In the genomic region with DNA sequence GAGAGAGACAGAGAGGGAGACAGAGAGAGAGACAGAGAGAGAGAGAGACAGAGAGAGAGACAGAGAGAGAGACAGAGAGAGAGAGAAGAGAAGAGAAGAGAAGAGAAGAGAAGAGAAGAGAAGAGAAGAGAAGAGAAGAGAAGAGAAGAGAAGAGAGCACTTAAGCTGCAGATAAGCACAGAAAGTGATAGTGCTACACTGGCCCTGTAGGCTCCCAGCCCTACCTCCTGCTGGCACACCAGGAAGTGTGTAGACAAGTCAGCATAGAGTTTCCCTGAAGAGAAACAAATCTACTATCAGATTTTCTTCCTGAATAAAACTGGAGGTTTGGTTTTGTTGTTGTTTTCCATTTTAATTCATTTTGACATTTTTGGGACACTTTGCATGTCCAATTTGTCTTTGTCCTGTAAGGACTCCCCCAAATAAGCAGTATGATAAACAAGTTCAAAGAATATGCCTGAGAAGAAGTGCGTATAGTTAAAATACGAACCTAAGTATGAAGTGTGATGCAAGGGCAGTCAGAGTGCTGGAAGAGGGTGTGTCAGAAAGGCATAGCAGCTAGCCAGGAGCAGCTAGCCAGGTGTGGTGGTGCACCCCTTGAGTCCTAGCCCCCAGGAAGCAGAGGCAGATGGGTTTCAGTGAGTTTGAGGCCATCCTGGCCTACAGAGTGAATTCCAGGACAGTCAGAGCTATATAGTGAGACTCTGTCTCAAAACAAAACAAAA, we compare ENCODE assay signal across 14 mouse cellular contexts. TPM values are rescaled to one million over a fixed set of nuclear protein-coding genes. Genes with fewer than 3 reads are reported as not detected.
DNase-seq lines count a peak whose midpoint lies in the region; ATAC-seq and TF ChIP-seq lines count a peak whose summit lies in the region.
"Had no signal": no experiment of that assay in that cellular context is flagged by ENCODE, and none has a peak within 500 bp of the region (broad histone marks: within the 10 kb centered on the region; RNA-seq: fewer than 3 reads in every experiment).

No protein-coding gene starts in this region.

- 71% methylated on average over 2 of the region's 2 CpGs for WGBS in kidney, postnatal 0 days
- 51% methylated on average over 2 of the region's 2 CpGs for WGBS in intestine, postnatal 0 days
- WGBS in hindbrain, embryonic 12.5 days: 88% methylated on average over 2 of the region's 2 CpGs

- H3K4me2 ChIP-seq in kidney, postnatal 0 days (ENCODE audit: low read length): no peak overlapping the region
- H3K4me2 ChIP-seq in intestine, postnatal 0 days (replicated peaks; ENCODE audit: low read depth): no peak overlapping the region
- H3K4me2 ChIP-seq in hindbrain, embryonic 12.5 days (replicated peaks): no peak overlapping the region
- H3K4me2 ChIP-seq: hindbrain, embryonic 14.5 days; neural tube, embryonic 12.5 days had no signal

- no peak overlapping the region for H3K9ac ChIP-seq in kidney, postnatal 0 days (ENCODE audit: low read depth, low read length)
- no peak overlapping the region for H3K9ac ChIP-seq in intestine, postnatal 0 days (ENCODE audit: low read depth, low read length)
- H3K9ac ChIP-seq in hindbrain, embryonic 12.5 days: no peak overlapping the region
- H3K9ac ChIP-seq: hindbrain, embryonic 14.5 days; neural tube, embryonic 12.5 days had no signal

- H3K9me3 ChIP-seq in kidney, postnatal 0 days (replicated peaks; ENCODE audit: low read length): no peaks in the 10 kb centered on the region
- no peaks in the 10 kb centered on the region for H3K9me3 ChIP-seq in intestine, postnatal 0 days (ENCODE audit: control insufficient read depth)
- H3K9me3 ChIP-seq in hindbrain, embryonic 12.5 days (replicated peaks): no peaks in the 10 kb centered on the region
- H3K9me3 ChIP-seq: forebrain, embryonic 10.5 days; neural tube, embryonic 12.5 days had no signal

- peak; percentile 50 for DNase-seq in heart, adult 11 months
- no peak for DNase-seq in heart, adult 8-10 months (ENCODE audit: low spot score)
- DNase-seq in kidney, postnatal 0 days (ENCODE audit: low spot score): no peak
- no peak for DNase-seq in kidney, adult 11 months
- DNase-seq in adipocyte (ENCODE audit: low spot score): peak; percentile 13
- DNase-seq: cerebellum, adult 2 months; left cerebral cortex, postnatal 4 days had no signal

- H3K4me1 ChIP-seq in kidney, postnatal 0 days (replicated peaks; ENCODE audit: insufficient read depth, low read length): 0 out of 2 replicates have a peak, but pooled peaks cover 3% of the 10 kb centered on the region
- peaks cover 13% of the 10 kb centered on the region; the same call in 1 of the 2 replicates for H3K4me1 ChIP-seq in intestine, postnatal 0 days (replicated peaks; ENCODE audit: control insufficient read depth, insufficient read depth, low read length)
- peaks cover 2% of the 10 kb centered on the region; the same call in 1 of the 2 replicates for H3K4me1 ChIP-seq in hindbrain, embryonic 12.5 days
- H3K4me1 ChIP-seq: forebrain, embryonic 10.5 days; neural tube, embryonic 12.5 days had no signal

- TF ChIP-seq CTCF in kidney, postnatal 0 days (IDR thresholded peaks at IDR 0.05; ENCODE audit: low read depth): no peak
- no peak for TF ChIP-seq CTCF in intestine, postnatal 0 days (IDR thresholded peaks at IDR 0.05; ENCODE audit: low read depth)

- H3K27ac ChIP-seq in kidney, postnatal 0 days: peak overlapping the region; percentile 36; the same call in 1 of the 2 replicates
- H3K27ac ChIP-seq in intestine, postnatal 0 days (ENCODE audit: low read depth, low read length): peak overlapping the region; percentile 46
- no peak overlapping the region for H3K27ac ChIP-seq in hindbrain, embryonic 12.5 days
- H3K27ac ChIP-seq: forebrain, embryonic 10.5 days; hindbrain, embryonic 14.5 days; neural tube, embryonic 12.5 days had no signal

- no peaks in the 10 kb centered on the region for H3K27me3 ChIP-seq in kidney, postnatal 0 days (ENCODE audit: insufficient read depth, low read length)
- H3K27me3 ChIP-seq in intestine, postnatal 0 days (replicated peaks; ENCODE audit: control insufficient read depth, insufficient read depth, low read length): no peaks in the 10 kb centered on the region
- no peaks in the 10 kb centered on the region for H3K27me3 ChIP-seq in hindbrain, embryonic 12.5 days
- H3K27me3 ChIP-seq: neural tube, embryonic 12.5 days had no signal

- no peak for ATAC-seq in kidney, postnatal 0 days (replicated peaks; ENCODE audit: low FRiP score, low read depth)
- ATAC-seq in intestine, postnatal 0 days: peak; percentile 28; the same call in 1 of the 2 replicates
- no peak for ATAC-seq in activated CD4-positive, CD25-positive, alpha-beta regulatory T cell, adult 4 months
- no peak for ATAC-seq in hindbrain, embryonic 12.5 days (ENCODE audit: low FRiP score)
- ATAC-seq: midbrain, embryonic 16.5 days had no signal

- H3K36me3 ChIP-seq in kidney, postnatal 0 days (ENCODE audit: insufficient read depth, low read length): no peaks in the 10 kb centered on the region
- H3K36me3 ChIP-seq in intestine, postnatal 0 days (ENCODE audit: control insufficient read depth, insufficient read depth): peaks cover 24% of the 10 kb centered on the region
- no peaks in the 10 kb centered on the region for H3K36me3 ChIP-seq in hindbrain, embryonic 12.5 days
- H3K36me3 ChIP-seq: forebrain, embryonic 10.5 days; neural tube, embryonic 12.5 days had no signal

- no peak overlapping the region for H3K4me3 ChIP-seq in kidney, postnatal 0 days (replicated peaks; ENCODE audit: low read depth, low read length)
- no peak overlapping the region for H3K4me3 ChIP-seq in intestine, postnatal 0 days (ENCODE audit: low read depth, low read length)
- no peak overlapping the region for H3K4me3 ChIP-seq in hindbrain, embryonic 12.5 days
- H3K4me3 ChIP-seq: forebrain, embryonic 10.5 days; neural tube, embryonic 12.5 days had no signal

RNA-seq across cellular contexts. Expression of gene Mettl14, which starts 53.4 kb away (rescaled TPM):
- 10 to 100 TPM; 11.4 to 13.1 (median 12.1) TPM for total RNA-seq in heart, adult 8-10 months (2022)
- 21.5 and 23.2 TPM in 2 replicates for polyA plus RNA-seq in kidney, postnatal 0 days (2015; fragmentation: Nextera tagmentation; extraction: Ambion mirVana)
- 11.1 and 11.7 TPM in 2 replicates for polyA plus RNA-seq in intestine, postnatal 0 days (2015; fragmentation: Nextera tagmentation; extraction: Ambion mirVana)
- polyA plus RNA-seq in activated CD4-positive, CD25-positive, alpha-beta regulatory T cell, adult 4 months (2017; shearing (Covaris generic)): 10 to 100 TPM; 13.5 to 20.8 TPM
- polyA plus RNA-seq in hindbrain, embryonic 12.5 days (2016; fragmentation: Nextera tagmentation; extraction: Ambion mirVana): 32.7 and 33.3 TPM in 2 replicates

Comparison
In these comparisons a context has a peak if more than half of its experiments do, and no peak if none do; other contexts are left out.
1. DNase-seq: peak in heart, adult 11 months (single experiment) and adipocyte (single experiment); none in heart, adult 8-10 months (single experiment), kidney, postnatal 0 days (single experiment) and kidney, adult 11 months (single experiment).